Mouse (Mus musculus): ENCODE measurements around the gene Eaf2. TPM values are rescaled to one million over a fixed set of nuclear protein-coding genes. Genes with fewer than 3 reads are reported as not detected.

The Eaf2 gene
- total RNA-seq (2014; rRNA removed) = 0.23 and 0.76 TPM in 2 replicates
- polyA plus RNA-seq (2015; fragmentation: Nextera tagmentation; extraction: Ambion mirVana) = 0.67 and 0.79 TPM in 2 replicates

GRCm38 (mm10) chr16:36874583-36875275 lies at the start of gene Eaf2, which contains the start of gene Golgb1:
TSS of gene Eaf2 (minus strand) at chr16:36875003.
TSS of gene Golgb1 (plus strand) at chr16:36875140.
- peak within 1 kb of the TSS; percentile 81 for H3K4me2 ChIP-seq (ENCODE audit: low read depth)
- H3K4me1 ChIP-seq (ENCODE audit: insufficient read depth) = peaks cover 5% of the 10 kb centered on the region
- H3K36me3 ChIP-seq (ENCODE audit: insufficient read depth) = peaks cover 12% of the 10 kb centered on the region
- TF ChIP-seq CTCF (IDR thresholded peaks at IDR 0.05; ENCODE audit: low read depth) = peak; percentile 26
- peak within 1 kb of the TSS; percentile 88 for H3K27ac ChIP-seq (ENCODE audit: low read depth, low read length)
- DNase-seq (peak; percentile 99), ATAC-seq (peak; percentile 99)
- H3K4me3 ChIP-seq (ENCODE audit: low read depth, low read length) = peak within 1 kb of the TSS; percentile 98
- WGBS = under 1% methylated on average over 43 of the region's 43 CpGs
- H3K9ac ChIP-seq = peak within 1 kb of the TSS; percentile 77
- H3K27me3 ChIP-seq (ENCODE audit: insufficient read depth, low read length) = no peaks in the 10 kb centered on the region
- no peaks in the 10 kb centered on the region for H3K9me3 ChIP-seq (ENCODE audit: low read length)

DNA sequence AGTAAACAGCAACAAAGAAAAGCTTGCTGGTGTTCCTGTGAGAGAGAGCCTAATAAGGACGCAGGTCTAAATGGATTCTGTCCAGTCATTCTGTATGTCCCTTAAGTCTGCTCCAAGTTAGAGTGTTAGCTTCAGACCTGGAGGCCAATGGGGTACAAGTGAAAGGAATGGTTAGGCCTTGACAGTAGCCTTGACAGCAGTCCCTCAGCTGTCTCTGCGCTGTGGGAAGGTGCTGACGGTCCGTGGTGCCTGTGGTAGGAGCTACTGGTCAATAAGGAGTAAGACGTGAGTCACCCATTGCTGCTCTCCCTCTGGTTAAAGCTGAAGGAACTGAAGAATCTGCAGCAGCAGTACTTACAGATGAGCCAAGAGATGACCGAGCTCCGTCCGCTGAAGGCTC lies 49.5 kb upstream of the Eaf2 start:
- H3K27ac ChIP-seq (ENCODE audit: low read depth, low read length) = no peak overlapping the region
- ATAC-seq = no peak
- H3K9ac ChIP-seq = no peak overlapping the region
- no peaks in the 10 kb centered on the region for H3K27me3 ChIP-seq (ENCODE audit: insufficient read depth, low read length)
- peaks cover 56% of the 10 kb centered on the region for H3K36me3 ChIP-seq (ENCODE audit: insufficient read depth)
- no peak for TF ChIP-seq CTCF (IDR thresholded peaks at IDR 0.05; ENCODE audit: low read depth)
- no peak for DNase-seq
- WGBS = 94% methylated on average over 8 of the region's 8 CpGs
- H3K9me3 ChIP-seq (ENCODE audit: low read length) = no peaks in the 10 kb centered on the region
- H3K4me3 ChIP-seq (ENCODE audit: low read depth, low read length) = no peak overlapping the region
- no peaks in the 10 kb centered on the region for H3K4me1 ChIP-seq (ENCODE audit: insufficient read depth)
- no peak overlapping the region for H3K4me2 ChIP-seq (ENCODE audit: low read depth)

DNA sequence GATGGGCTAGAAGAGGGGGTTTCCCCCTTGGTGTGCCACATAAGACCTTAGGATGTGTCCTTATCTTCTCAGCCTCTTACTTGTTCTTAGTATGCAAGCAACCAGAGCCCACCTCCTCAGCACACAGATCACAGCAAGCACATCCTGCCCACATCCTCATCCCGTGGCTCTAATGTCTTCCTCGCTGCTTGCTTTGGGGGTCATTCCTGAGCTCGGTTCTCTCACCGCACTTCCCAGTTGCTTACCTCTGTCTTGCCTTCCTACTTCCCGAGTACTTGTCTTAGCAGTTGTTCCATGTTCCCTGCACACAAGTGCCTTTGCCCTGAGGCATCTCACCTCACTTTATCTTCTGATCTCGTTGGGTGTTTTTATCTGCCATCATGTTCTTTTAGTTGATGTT lies 47.2 kb upstream of the Eaf2 start:
- H3K27ac ChIP-seq (ENCODE audit: low read depth, low read length) = no peak overlapping the region
- DNase-seq = no peak
- no peaks in the 10 kb centered on the region for H3K9me3 ChIP-seq (ENCODE audit: low read length)
- peaks cover 54% of the 10 kb centered on the region for H3K36me3 ChIP-seq (ENCODE audit: insufficient read depth)
- H3K4me3 ChIP-seq (ENCODE audit: low read depth, low read length) = no peak overlapping the region
- no peaks in the 10 kb centered on the region for H3K4me1 ChIP-seq (ENCODE audit: insufficient read depth)
- no peak for ATAC-seq
- H3K9ac ChIP-seq = no peak overlapping the region
- WGBS = 88% methylated on average over 6 of the region's 6 CpGs
- no peak overlapping the region for H3K4me2 ChIP-seq (ENCODE audit: low read depth)
- H3K27me3 ChIP-seq (ENCODE audit: insufficient read depth, low read length) = no peaks in the 10 kb centered on the region
- no peak for TF ChIP-seq CTCF (IDR thresholded peaks at IDR 0.05; ENCODE audit: low read depth)

DNA sequence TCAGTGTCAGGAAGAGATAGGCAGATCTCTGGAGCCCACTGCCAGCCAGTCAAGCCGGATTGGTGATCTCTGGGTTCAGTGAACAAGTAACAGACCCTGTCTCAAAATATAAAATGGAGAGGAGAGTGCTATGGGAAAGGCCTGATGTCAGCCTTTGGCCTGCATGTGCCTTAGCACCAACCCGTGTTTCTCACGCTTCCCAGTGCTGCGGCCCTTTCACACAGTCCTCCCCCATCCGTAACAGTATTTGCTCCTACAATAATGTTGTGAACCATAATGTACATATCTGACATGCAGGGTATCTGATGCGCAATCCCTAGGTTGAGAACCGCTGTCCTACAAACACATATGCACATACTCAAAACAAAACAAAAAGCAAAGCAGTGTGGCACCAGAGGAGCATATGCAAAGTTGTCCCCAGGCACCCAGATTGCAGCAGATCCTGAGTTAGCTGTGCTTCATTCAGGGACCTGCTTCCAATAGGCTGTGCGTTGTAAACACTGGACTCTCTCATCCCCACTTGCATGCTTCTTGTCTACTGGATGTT lies 46.3 kb upstream of the Eaf2 start:
- H3K36me3 ChIP-seq (ENCODE audit: insufficient read depth) = peaks cover 54% of the 10 kb centered on the region
- no peak for ATAC-seq

GRCm38 (mm10) chr16:36920410-36920809 lies 45.6 kb upstream of the Eaf2 start:
- H3K9me3 ChIP-seq (ENCODE audit: low read length) = no peaks in the 10 kb centered on the region
- no peak overlapping the region for H3K9ac ChIP-seq
- TF ChIP-seq CTCF (IDR thresholded peaks at IDR 0.05; ENCODE audit: low read depth) = no peak
- H3K4me2 ChIP-seq (ENCODE audit: low read depth) = no peak overlapping the region
- no peak overlapping the region for H3K27ac ChIP-seq (ENCODE audit: low read depth, low read length)
- H3K27me3 ChIP-seq (ENCODE audit: insufficient read depth, low read length) = no peaks in the 10 kb centered on the region
- no peak for DNase-seq
- H3K4me3 ChIP-seq (ENCODE audit: low read depth, low read length) = no peak overlapping the region
- no peak for ATAC-seq
- WGBS = 89% methylated on average over 3 of the region's 3 CpGs
- H3K4me1 ChIP-seq (ENCODE audit: insufficient read depth) = no peaks in the 10 kb centered on the region
- peaks cover 55% of the 10 kb centered on the region for H3K36me3 ChIP-seq (ENCODE audit: insufficient read depth)

More for the DNA sequence above, 46.3 kb upstream of the Eaf2 start:
- WGBS = 98% methylated on average over 8 of the region's 8 CpGs
- no peak for TF ChIP-seq CTCF (IDR thresholded peaks at IDR 0.05; ENCODE audit: low read depth)
- Histone ChIP-seq H3K27me3 (ENCODE audit: insufficient read depth, low read length) (no peaks in the 10 kb centered on the region), H3K4me3 (ENCODE audit: low read depth, low read length) (no peak overlapping the region), H3K9me3 (ENCODE audit: low read length) (no peaks in the 10 kb centered on the region), H3K4me2 (ENCODE audit: low read depth) (no peak overlapping the region), H3K9ac (no peak overlapping the region), H3K27ac (ENCODE audit: low read depth, low read length) (no peak overlapping the region), H3K4me1 (ENCODE audit: insufficient read depth) (no peaks in the 10 kb centered on the region)
- DNase-seq = no peak

DNA sequence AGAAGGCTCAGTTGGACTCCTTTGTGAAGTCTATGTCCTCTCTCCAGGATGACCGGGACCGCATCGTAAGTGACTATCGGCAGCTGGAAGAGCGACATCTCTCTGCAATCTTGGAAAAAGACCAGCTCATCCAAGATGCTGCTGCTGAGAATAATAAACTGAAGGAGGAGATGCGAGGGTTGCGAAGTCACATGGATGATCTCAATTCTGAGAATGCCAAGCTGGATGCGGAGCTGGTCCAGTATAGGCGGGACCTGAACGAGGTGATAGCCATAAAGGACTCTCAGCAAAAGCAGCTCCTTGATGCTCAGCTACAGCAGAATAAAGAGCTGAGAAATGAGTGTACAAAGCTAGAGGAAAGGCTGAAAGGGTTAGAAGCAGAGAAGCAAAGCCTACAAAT lies 43.7 kb upstream of the Eaf2 start:
- H3K4me3 ChIP-seq (ENCODE audit: low read depth, low read length) = no peak overlapping the region
- TF ChIP-seq CTCF (IDR thresholded peaks at IDR 0.05; ENCODE audit: low read depth) = no peak
- H3K4me1 ChIP-seq (ENCODE audit: insufficient read depth) = no peaks in the 10 kb centered on the region
- H3K9ac ChIP-seq = no peak overlapping the region
- no peaks in the 10 kb centered on the region for H3K9me3 ChIP-seq (ENCODE audit: low read length)
- no peak overlapping the region for H3K27ac ChIP-seq (ENCODE audit: low read depth, low read length)
- ATAC-seq (no peak), DNase-seq (no peak)
- H3K4me2 ChIP-seq (ENCODE audit: low read depth) = no peak overlapping the region
- WGBS = 96% methylated on average over 10 of the region's 10 CpGs
- H3K36me3 ChIP-seq (ENCODE audit: insufficient read depth) = peaks cover 65% of the 10 kb centered on the region
- H3K27me3 ChIP-seq (ENCODE audit: insufficient read depth, low read length) = no peaks in the 10 kb centered on the region

GRCm38 (mm10) chr16:36914195-36914594 lies 39.4 kb upstream of the Eaf2 start:
- WGBS = 82% methylated on average over 5 of the region's 5 CpGs
- no peak for ATAC-seq
- Histone ChIP-seq H3K9me3 (ENCODE audit: low read length) (no peaks in the 10 kb centered on the region), H3K9ac (no peak overlapping the region), H3K4me2 (ENCODE audit: low read depth) (no peak overlapping the region), H3K27me3 (ENCODE audit: insufficient read depth, low read length) (no peaks in the 10 kb centered on the region), H3K4me3 (ENCODE audit: low read depth, low read length) (no peak overlapping the region), H3K27ac (ENCODE audit: low read depth, low read length) (no peak overlapping the region), H3K36me3 (ENCODE audit: insufficient read depth) (peaks cover 89% of the 10 kb centered on the region), H3K4me1 (ENCODE audit: insufficient read depth) (no peaks in the 10 kb centered on the region)
- TF ChIP-seq CTCF (IDR thresholded peaks at IDR 0.05; ENCODE audit: low read depth) = no peak
- no peak for DNase-seq
